Mouse (Mus musculus): ENCODE measurements around the gene Sh3rf3. TPM values are rescaled to one million over a fixed set of nuclear protein-coding genes. Genes with fewer than 3 reads are reported as not detected.
A peak's percentile ranks its signal among the peaks of the same experiment; 100 is the strongest.

The Sh3rf3 gene
- polyA plus RNA-seq, 1 experiment from 2014 or later = 4.7 TPM

- Histone ChIP-seq H3K4me1 (ENCODE audit: control insufficient read depth, insufficient read depth, low read length) (no peaks in the 10 kb centered on the region), H3K9me3 (ENCODE audit: control insufficient read depth, low read length) (no peaks in the 10 kb centered on the region), H3K27me3 (ENCODE audit: control insufficient read depth, insufficient read depth, low read length) (no peaks in the 10 kb centered on the region), H3K36me3 (ENCODE audit: control insufficient read depth, insufficient read depth, low read length) (no peaks in the 10 kb centered on the region), H3K4me3 (ENCODE audit: low read depth, low read length) (no peak overlapping the region), H3K9ac (replicated peaks; ENCODE audit: low read depth, low read length) (no peak overlapping the region), H3K4me2 (ENCODE audit: low read depth, low read length) (no peak overlapping the region), H3K27ac (ENCODE audit: low read depth, low read length) (no peak overlapping the region)
- no peak for ATAC-seq (ENCODE audit: low read depth)
- 95% methylated on average over 5 of the region's 5 CpGs for WGBS
These were observed 24.3 kb downstream of the Sh3rf3 start for GRCm38 (mm10) chr10:58837504-58837903.

- ATAC-seq (ENCODE audit: low read depth) = no peak
- Histone ChIP-seq H3K36me3 (ENCODE audit: control insufficient read depth, insufficient read depth, low read length) (no peaks in the 10 kb centered on the region), H3K4me3 (ENCODE audit: low read depth, low read length) (no peak overlapping the region), H3K4me1 (ENCODE audit: control insufficient read depth, insufficient read depth, low read length) (no peaks in the 10 kb centered on the region), H3K27me3 (ENCODE audit: control insufficient read depth, insufficient read depth, low read length) (no peaks in the 10 kb centered on the region), H3K9ac (replicated peaks; ENCODE audit: low read depth, low read length) (no peak overlapping the region), H3K27ac (ENCODE audit: low read depth, low read length) (no peak overlapping the region), H3K4me2 (ENCODE audit: low read depth, low read length) (no peak overlapping the region), H3K9me3 (ENCODE audit: control insufficient read depth, low read length) (no peaks in the 10 kb centered on the region)
- WGBS = 90% methylated on average over 3 of the region's 3 CpGs
These were observed 28.8 kb downstream of the Sh3rf3 start for GRCm38 (mm10) chr10:58841945-58842344.

DNA sequence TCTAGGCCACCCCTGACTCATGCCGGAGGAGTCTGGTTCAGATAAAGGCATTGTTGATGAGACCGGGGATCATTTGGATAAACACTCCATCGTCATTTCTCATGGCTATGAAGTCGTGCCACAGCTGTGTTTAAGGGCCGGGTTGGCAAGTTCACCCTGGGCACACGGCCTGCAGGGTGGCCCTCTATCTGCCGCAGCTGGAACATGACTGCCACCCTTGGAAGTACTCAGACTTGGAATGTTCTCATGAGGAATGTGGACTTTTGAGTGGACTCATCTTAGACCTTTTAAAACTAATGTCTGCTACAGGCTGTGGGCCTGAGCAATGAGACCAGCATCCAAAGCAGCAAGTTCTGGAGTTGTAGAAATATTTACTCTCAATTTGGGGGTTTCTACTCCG, 29.9 kb downstream of the Sh3rf3 start:
- no peak for ATAC-seq (ENCODE audit: low read depth)
- Histone ChIP-seq H3K9ac (replicated peaks; ENCODE audit: low read depth, low read length) (no peak overlapping the region), H3K27me3 (ENCODE audit: control insufficient read depth, insufficient read depth, low read length) (no peaks in the 10 kb centered on the region), H3K4me2 (ENCODE audit: low read depth, low read length) (no peak overlapping the region), H3K4me3 (ENCODE audit: low read depth, low read length) (no peak overlapping the region), H3K4me1 (ENCODE audit: control insufficient read depth, insufficient read depth, low read length) (no peaks in the 10 kb centered on the region), H3K27ac (ENCODE audit: low read depth, low read length) (no peak overlapping the region), H3K9me3 (ENCODE audit: control insufficient read depth, low read length) (no peaks in the 10 kb centered on the region), H3K36me3 (ENCODE audit: control insufficient read depth, insufficient read depth, low read length) (no peaks in the 10 kb centered on the region)
- 93% methylated on average over 8 of the region's 8 CpGs for WGBS

DNA sequence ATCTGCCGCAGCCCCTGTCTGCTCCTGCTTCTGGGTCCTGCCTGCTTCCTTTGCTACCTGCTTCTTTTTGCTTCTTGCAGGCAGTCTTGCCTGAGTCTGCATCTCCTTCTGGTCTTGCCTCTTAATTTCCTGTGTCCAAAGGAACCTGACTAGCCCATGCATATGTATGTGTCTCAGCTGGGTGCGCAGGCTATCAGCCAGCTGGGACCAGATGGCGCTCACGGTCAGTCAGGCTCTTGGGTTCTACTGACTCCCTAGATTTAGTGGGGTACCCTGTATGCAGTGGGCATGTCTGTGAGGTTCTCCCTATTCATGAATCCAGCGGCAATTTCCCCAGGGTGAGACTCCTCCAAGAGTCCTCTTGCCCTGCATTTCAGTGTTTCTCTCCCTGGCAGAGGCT, 35.0 kb downstream of the Sh3rf3 start:
- no peaks in the 10 kb centered on the region for H3K36me3 ChIP-seq (ENCODE audit: control insufficient read depth, insufficient read depth, low read length)
- no peak overlapping the region for H3K4me3 ChIP-seq (ENCODE audit: low read depth, low read length)
- WGBS = 46% methylated on average over 5 of the region's 5 CpGs

DNA sequence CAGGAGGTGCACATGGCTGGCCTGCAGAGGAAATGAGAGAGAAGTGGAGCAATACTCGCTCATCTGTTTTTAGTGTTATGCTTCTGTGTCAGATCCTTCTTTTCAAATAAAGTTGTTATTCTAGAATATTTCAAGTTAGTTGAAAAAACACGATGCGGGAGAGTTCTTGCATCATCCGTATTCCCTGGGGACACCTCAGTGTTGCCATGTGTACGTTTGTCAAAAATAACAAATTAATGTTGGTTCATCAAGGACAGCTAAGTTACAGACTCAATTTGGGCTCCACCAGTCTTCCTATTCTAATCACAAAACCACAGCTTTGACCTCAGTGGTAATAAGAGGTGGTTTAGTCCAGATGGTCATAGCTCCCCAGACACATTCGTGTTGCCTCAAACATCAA, 35.4 kb downstream of the Sh3rf3 start:
- no peaks in the 10 kb centered on the region for H3K4me1 ChIP-seq (ENCODE audit: control insufficient read depth, insufficient read depth, low read length)
- H3K36me3 ChIP-seq (ENCODE audit: control insufficient read depth, insufficient read depth, low read length) = no peaks in the 10 kb centered on the region
- WGBS = 79% methylated on average over 6 of the region's 6 CpGs
- H3K27me3 ChIP-seq (ENCODE audit: control insufficient read depth, insufficient read depth, low read length) = no peaks in the 10 kb centered on the region
- H3K27ac ChIP-seq (ENCODE audit: low read depth, low read length) = no peak overlapping the region
- H3K4me3 ChIP-seq (ENCODE audit: low read depth, low read length) = no peak overlapping the region
- no peaks in the 10 kb centered on the region for H3K9me3 ChIP-seq (ENCODE audit: control insufficient read depth, low read length)
- no peak overlapping the region for H3K9ac ChIP-seq (replicated peaks; ENCODE audit: low read depth, low read length)
- H3K4me2 ChIP-seq (ENCODE audit: low read depth, low read length) = no peak overlapping the region
- ATAC-seq (ENCODE audit: low read depth) = no peak

More for the DNA sequence above, 35.0 kb downstream of the Sh3rf3 start:
- H3K4me2 ChIP-seq (ENCODE audit: low read depth, low read length) = no peak overlapping the region
- no peaks in the 10 kb centered on the region for H3K27me3 ChIP-seq (ENCODE audit: control insufficient read depth, insufficient read depth, low read length)
- H3K9me3 ChIP-seq (ENCODE audit: control insufficient read depth, low read length) = no peaks in the 10 kb centered on the region
- ATAC-seq (ENCODE audit: low read depth) = no peak
- H3K9ac ChIP-seq (replicated peaks; ENCODE audit: low read depth, low read length) = no peak overlapping the region
- H3K4me1 ChIP-seq (ENCODE audit: control insufficient read depth, insufficient read depth, low read length) = no peaks in the 10 kb centered on the region
- H3K27ac ChIP-seq (ENCODE audit: low read depth, low read length) = no peak overlapping the region

- Histone ChIP-seq H3K27me3 (ENCODE audit: control insufficient read depth, insufficient read depth, low read length) (no peaks in the 10 kb centered on the region), H3K4me3 (ENCODE audit: low read depth, low read length) (no peak overlapping the region), H3K9ac (replicated peaks; ENCODE audit: low read depth, low read length) (no peak overlapping the region), H3K36me3 (ENCODE audit: control insufficient read depth, insufficient read depth, low read length) (no peaks in the 10 kb centered on the region), H3K9me3 (ENCODE audit: control insufficient read depth, low read length) (no peaks in the 10 kb centered on the region), H3K4me2 (ENCODE audit: low read depth, low read length) (no peak overlapping the region), H3K27ac (ENCODE audit: low read depth, low read length) (peak overlapping the region; percentile 30; the same call in 1 of the 2 replicates), H3K4me1 (ENCODE audit: control insufficient read depth, insufficient read depth, low read length) (peaks cover 21% of the 10 kb centered on the region; the same call in 1 of the 2 replicates)
- 5% methylated on average over 14 of the region's 14 CpGs for WGBS
- peak; percentile 57 for ATAC-seq (ENCODE audit: low read depth)
These were observed 41.5 kb downstream of the Sh3rf3 start for GRCm38 (mm10) chr10:58854548-58855198.

DNA sequence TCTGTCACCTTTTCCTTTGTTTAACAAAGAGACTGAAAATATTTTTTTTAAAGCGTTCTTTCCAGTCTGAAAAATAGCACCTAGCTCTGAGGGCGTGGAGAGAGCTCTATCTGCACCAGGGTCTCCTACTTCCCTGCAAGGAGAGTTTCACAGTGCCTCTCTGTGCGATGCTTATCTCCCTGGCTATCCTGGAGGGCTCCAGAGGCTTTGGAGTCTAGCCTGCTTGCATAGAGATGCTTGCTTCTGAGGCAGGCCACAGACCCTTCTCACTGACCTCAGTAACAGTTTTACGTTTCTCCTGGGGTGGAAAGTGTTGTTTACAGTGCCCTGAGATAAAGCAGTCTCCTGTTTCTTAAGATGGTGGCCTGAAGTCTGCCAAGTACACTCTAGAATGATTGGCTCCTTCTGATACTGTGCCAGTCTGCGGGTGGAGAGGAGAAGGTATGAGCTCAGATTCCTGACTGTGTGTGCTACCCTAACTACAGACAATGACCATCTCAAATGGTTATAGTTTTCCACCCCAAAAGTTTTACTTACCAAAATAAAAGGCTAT, 42.1 kb downstream of the Sh3rf3 start:
- Histone ChIP-seq H3K4me3 (ENCODE audit: low read depth, low read length) (no peak overlapping the region), H3K27me3 (ENCODE audit: control insufficient read depth, insufficient read depth, low read length) (no peaks in the 10 kb centered on the region), H3K36me3 (ENCODE audit: control insufficient read depth, insufficient read depth, low read length) (no peaks in the 10 kb centered on the region), H3K27ac (ENCODE audit: low read depth, low read length) (peak overlapping the region; percentile 30; the same call in 1 of the 2 replicates), H3K9ac (replicated peaks; ENCODE audit: low read depth, low read length) (no peak overlapping the region), H3K4me1 (ENCODE audit: control insufficient read depth, insufficient read depth, low read length) (peaks cover 21% of the 10 kb centered on the region; the same call in 1 of the 2 replicates), H3K9me3 (ENCODE audit: control insufficient read depth, low read length) (no peaks in the 10 kb centered on the region), H3K4me2 (ENCODE audit: low read depth, low read length) (no peak overlapping the region)
- 43% methylated on average over 5 of the region's 5 CpGs for WGBS
- no peak for ATAC-seq (ENCODE audit: low read depth)

DNA sequence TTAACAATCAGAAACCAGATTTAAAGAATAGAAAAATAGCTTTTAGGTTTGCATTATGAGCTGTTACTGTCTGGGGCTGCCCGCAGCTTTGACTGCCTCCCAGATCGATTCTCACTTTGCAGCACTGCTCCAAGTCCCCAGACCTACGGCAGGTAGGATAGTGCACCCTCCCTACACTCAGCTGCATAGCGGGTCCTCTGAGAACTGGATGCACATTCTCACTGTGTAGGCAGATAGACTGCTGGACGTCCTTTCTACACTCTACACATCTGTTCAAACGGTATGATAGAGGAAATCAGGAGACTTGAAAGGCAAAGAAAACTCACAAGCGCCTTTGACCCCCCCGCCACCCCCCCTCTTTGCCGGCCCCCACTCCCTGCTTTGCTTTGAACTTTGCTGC, 42.7 kb downstream of the Sh3rf3 start:
- Histone ChIP-seq H3K4me2 (ENCODE audit: low read depth, low read length) (no peak overlapping the region), H3K4me3 (ENCODE audit: low read depth, low read length) (no peak overlapping the region), H3K4me1 (ENCODE audit: control insufficient read depth, insufficient read depth, low read length) (peaks cover 21% of the 10 kb centered on the region; the same call in 1 of the 2 replicates), H3K9me3 (ENCODE audit: control insufficient read depth, low read length) (no peaks in the 10 kb centered on the region), H3K27ac (ENCODE audit: low read depth, low read length) (no peak overlapping the region), H3K9ac (replicated peaks; ENCODE audit: low read depth, low read length) (no peak overlapping the region), H3K27me3 (ENCODE audit: control insufficient read depth, insufficient read depth, low read length) (no peaks in the 10 kb centered on the region), H3K36me3 (ENCODE audit: control insufficient read depth, insufficient read depth, low read length) (no peaks in the 10 kb centered on the region)
- WGBS = 72% methylated on average over 9 of the region's 9 CpGs
- peak; percentile 54; the same call in 1 of the 2 replicates for ATAC-seq (ENCODE audit: low read depth)

DNA sequence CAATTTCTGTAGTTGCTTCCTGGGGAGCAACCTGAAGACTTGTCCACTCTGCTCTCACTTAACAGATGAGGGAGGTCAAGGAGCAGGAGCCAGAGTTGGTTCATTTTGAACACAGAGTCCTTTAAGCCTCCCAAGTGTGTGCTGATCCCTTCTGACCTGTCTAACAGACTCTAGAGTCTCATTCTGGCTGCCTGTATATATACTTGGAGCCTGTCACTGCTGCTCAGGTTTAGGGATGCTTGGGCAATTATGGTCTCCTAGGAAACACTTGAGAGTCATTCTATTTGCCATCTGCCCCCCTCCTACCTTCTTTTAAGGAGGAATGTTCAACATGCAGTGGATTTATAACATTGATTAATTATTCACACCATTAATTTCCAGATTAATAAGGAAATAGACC, 43.6 kb downstream of the Sh3rf3 start:
- Histone ChIP-seq H3K9me3 (ENCODE audit: control insufficient read depth, low read length) (no peaks in the 10 kb centered on the region), H3K4me2 (ENCODE audit: low read depth, low read length) (no peak overlapping the region), H3K27ac (ENCODE audit: low read depth, low read length) (peak overlapping the region; percentile 40; the same call in 1 of the 2 replicates), H3K4me3 (ENCODE audit: low read depth, low read length) (no peak overlapping the region), H3K27me3 (ENCODE audit: control insufficient read depth, insufficient read depth, low read length) (no peaks in the 10 kb centered on the region), H3K9ac (replicated peaks; ENCODE audit: low read depth, low read length) (no peak overlapping the region), H3K4me1 (ENCODE audit: control insufficient read depth, insufficient read depth, low read length) (peaks cover 21% of the 10 kb centered on the region; the same call in 1 of the 2 replicates), H3K36me3 (ENCODE audit: control insufficient read depth, insufficient read depth, low read length) (no peaks in the 10 kb centered on the region)
- peak; percentile 38; the same call in 1 of the 2 replicates for ATAC-seq (ENCODE audit: low read depth)

Data from neural tube, embryonic 14.5 days (tissue).